Mouse (Mus musculus): ENCODE results near the gene Rere. TPM values are rescaled to one million over a fixed set of nuclear protein-coding genes. Genes with fewer than 3 reads are reported as not detected.

Gene Rere
- polyA plus RNA-seq, 2 experiments: 28.5 to 43.3 TPM

GRCm38 (mm10) chr4:150653072-150653599, 371.7 kb downstream of the Rere start:
- H3K4me2 ChIP-seq (replicated peaks; ENCODE audit: low read depth, low read length, severe bottlenecking): no peak overlapping the region
- no peak for TF ChIP-seq POLR2A (IDR thresholded peaks at IDR 0.05; ENCODE audit: borderline replicate concordance, extremely low read depth, insufficient read depth, insufficient read length)
- 37% methylated on average over 10 of the region's 11 CpGs for WGBS
- no peaks in the 10 kb centered on the region for H3K4me1 ChIP-seq (ENCODE audit: control insufficient read depth, insufficient read depth, low read length)
- no peaks in the 10 kb centered on the region for H3K36me3 ChIP-seq (ENCODE audit: control insufficient read depth, insufficient read depth, low read length)
- no peak overlapping the region for H3K27ac ChIP-seq (replicated peaks; ENCODE audit: low read depth, low read length)
- H3K9me3 ChIP-seq (ENCODE audit: control insufficient read depth, low read length): no peaks in the 10 kb centered on the region
- DNase-seq (ENCODE audit: low spot score): no peak
- no peak overlapping the region for H3K4me3 ChIP-seq (replicated peaks; ENCODE audit: low read length)
- H3K27me3 ChIP-seq (ENCODE audit: control insufficient read depth, insufficient read depth, low read length): peaks cover 15% of the 10 kb centered on the region; the same call in 1 of the 2 replicates
- ATAC-seq (ENCODE audit: low FRiP score, low read depth): no peak
- H3K9ac ChIP-seq (ENCODE audit: low read depth, low read length, severe bottlenecking): no peak overlapping the region

- Histone ChIP-seq H3K27me3 (ENCODE audit: control insufficient read depth, insufficient read depth, low read length) (peaks cover 15% of the 10 kb centered on the region; the same call in 1 of the 2 replicates), H3K4me1 (ENCODE audit: control insufficient read depth, insufficient read depth, low read length) (peaks cover under 1% of the 10 kb centered on the region; the same call in 1 of the 2 replicates), H3K9me3 (ENCODE audit: control insufficient read depth, low read length) (no peaks in the 10 kb centered on the region), H3K4me2 (replicated peaks; ENCODE audit: low read depth, low read length, severe bottlenecking) (no peak overlapping the region), H3K36me3 (ENCODE audit: control insufficient read depth, insufficient read depth, low read length) (no peaks in the 10 kb centered on the region), H3K27ac (replicated peaks; ENCODE audit: low read depth, low read length) (no peak overlapping the region), H3K9ac (ENCODE audit: low read depth, low read length, severe bottlenecking) (no peak overlapping the region), H3K4me3 (replicated peaks; ENCODE audit: low read length) (no peak overlapping the region)
- DNase-seq (ENCODE audit: low spot score) (peak; percentile 72), ATAC-seq (ENCODE audit: low FRiP score, low read depth) (peak; percentile 81)
- WGBS: 3% methylated on average over 17 of the region's 17 CpGs
- TF ChIP-seq POLR2A (IDR thresholded peaks at IDR 0.05; ENCODE audit: borderline replicate concordance, extremely low read depth, insufficient read depth, insufficient read length): 0 out of 2 replicates have a peak, but pooled peaks have one; percentile 27
Measured at GRCm38 (mm10) chr4:150655989-150656388, 374.5 kb downstream of the Rere start.

DNA sequence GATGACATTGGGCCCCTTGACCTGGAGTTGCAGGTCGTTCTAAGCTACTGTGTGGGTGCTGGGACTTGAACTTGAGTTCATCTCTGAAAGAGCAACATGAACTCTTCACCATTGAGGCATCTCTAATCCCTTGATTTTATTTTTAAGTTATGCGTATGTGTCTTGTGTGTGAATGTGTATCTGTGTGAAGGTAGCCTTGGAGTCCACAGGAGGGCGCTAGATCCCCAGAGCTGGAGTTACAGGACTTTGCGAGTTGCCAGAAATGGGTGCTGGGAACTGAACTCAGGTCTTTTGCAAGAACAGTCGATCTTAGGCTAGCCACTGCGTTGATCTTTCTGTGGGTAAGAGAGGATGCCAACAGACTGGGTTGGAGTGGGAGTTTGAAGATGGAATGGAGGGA, 375.1 kb downstream of the Rere start:
- no peak overlapping the region for H3K9ac ChIP-seq (ENCODE audit: low read depth, low read length, severe bottlenecking)
- H3K27ac ChIP-seq (replicated peaks; ENCODE audit: low read depth, low read length): no peak overlapping the region
- no peak for TF ChIP-seq POLR2A (IDR thresholded peaks at IDR 0.05; ENCODE audit: borderline replicate concordance, extremely low read depth, insufficient read depth, insufficient read length)
- peaks cover 14% of the 10 kb centered on the region; the same call in 1 of the 2 replicates for H3K27me3 ChIP-seq (ENCODE audit: control insufficient read depth, insufficient read depth, low read length)
- ATAC-seq (ENCODE audit: low FRiP score, low read depth) (no peak), DNase-seq (ENCODE audit: low spot score) (no peak)
- WGBS: 78% methylated on average over 6 of the region's 6 CpGs
- H3K9me3 ChIP-seq (ENCODE audit: control insufficient read depth, low read length): no peaks in the 10 kb centered on the region
- H3K4me3 ChIP-seq (replicated peaks; ENCODE audit: low read length): no peak overlapping the region
- no peak overlapping the region for H3K4me2 ChIP-seq (replicated peaks; ENCODE audit: low read depth, low read length, severe bottlenecking)
- H3K4me1 ChIP-seq (ENCODE audit: control insufficient read depth, insufficient read depth, low read length): peaks cover 5% of the 10 kb centered on the region; the same call in 1 of the 2 replicates
- H3K36me3 ChIP-seq (ENCODE audit: control insufficient read depth, insufficient read depth, low read length): no peaks in the 10 kb centered on the region

- Histone ChIP-seq H3K9ac (ENCODE audit: low read depth, low read length, severe bottlenecking) (no peak overlapping the region), H3K4me3 (replicated peaks; ENCODE audit: low read length) (no peak overlapping the region), H3K9me3 (ENCODE audit: control insufficient read depth, low read length) (no peaks in the 10 kb centered on the region), H3K4me1 (ENCODE audit: control insufficient read depth, insufficient read depth, low read length) (peaks cover 12% of the 10 kb centered on the region; the same call in 1 of the 2 replicates), H3K27me3 (ENCODE audit: control insufficient read depth, insufficient read depth, low read length) (no peaks in the 10 kb centered on the region), H3K4me2 (replicated peaks; ENCODE audit: low read depth, low read length, severe bottlenecking) (no peak overlapping the region), H3K36me3 (ENCODE audit: control insufficient read depth, insufficient read depth, low read length) (no peaks in the 10 kb centered on the region), H3K27ac (replicated peaks; ENCODE audit: low read depth, low read length) (no peak overlapping the region)
- 74% methylated on average over 9 of the region's 9 CpGs for WGBS
- DNase-seq (ENCODE audit: low spot score) (no peak), ATAC-seq (ENCODE audit: low FRiP score, low read depth) (no peak)
- no peak for TF ChIP-seq POLR2A (IDR thresholded peaks at IDR 0.05; ENCODE audit: borderline replicate concordance, extremely low read depth, insufficient read depth, insufficient read length)
Measured at GRCm38 (mm10) chr4:150659926-150660610, 378.6 kb downstream of the Rere start.

DNA sequence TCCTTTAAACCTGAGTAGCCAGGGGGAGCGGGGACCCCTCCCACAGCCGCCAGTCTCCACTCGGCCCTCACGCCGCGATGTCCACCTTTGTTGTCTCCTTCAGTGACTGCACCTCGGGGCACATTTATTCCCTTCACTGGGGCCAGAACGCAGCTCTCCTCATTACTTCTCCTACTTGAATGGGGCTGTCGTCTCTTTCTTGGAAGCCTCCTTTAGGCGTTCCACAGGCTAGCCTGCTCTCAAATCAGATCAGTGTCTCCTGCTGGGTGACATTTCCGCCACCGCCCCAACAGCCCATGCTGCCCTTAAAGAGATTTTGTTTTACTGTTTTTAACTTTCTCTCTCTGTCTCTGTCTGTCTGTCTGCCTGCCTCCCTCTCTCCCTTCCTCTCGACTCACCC, 380.4 kb downstream of the Rere start:
- no peak for DNase-seq (ENCODE audit: low spot score)
- peak overlapping the region; percentile 47 for H3K9ac ChIP-seq (ENCODE audit: low read depth, low read length, severe bottlenecking)

More for the DNA sequence above, 380.4 kb downstream of the Rere start:
- Histone ChIP-seq H3K4me3 (replicated peaks; ENCODE audit: low read length) (peak overlapping the region; percentile 26), H3K4me2 (replicated peaks; ENCODE audit: low read depth, low read length, severe bottlenecking) (peak overlapping the region; percentile 46), H3K27me3 (ENCODE audit: control insufficient read depth, insufficient read depth, low read length) (no peaks in the 10 kb centered on the region), H3K4me1 (ENCODE audit: control insufficient read depth, insufficient read depth, low read length) (peaks cover 12% of the 10 kb centered on the region; the same call in 1 of the 2 replicates), H3K36me3 (ENCODE audit: control insufficient read depth, insufficient read depth, low read length) (no peaks in the 10 kb centered on the region), H3K27ac (replicated peaks; ENCODE audit: low read depth, low read length) (no peak overlapping the region), H3K9me3 (ENCODE audit: control insufficient read depth, low read length) (no peaks in the 10 kb centered on the region)
- no peak for TF ChIP-seq POLR2A (IDR thresholded peaks at IDR 0.05; ENCODE audit: borderline replicate concordance, extremely low read depth, insufficient read depth, insufficient read length)
- WGBS: 4% methylated on average over 13 of the region's 13 CpGs
- no peak for ATAC-seq (ENCODE audit: low FRiP score, low read depth)
